Comparison of ENCODE assay signal across 8 mouse cellular contexts in genomic region chrX:75513787-75514178, GRCm38 (mm10). TPM values are rescaled to one million over a fixed set of nuclear protein-coding genes. Genes with fewer than 3 reads are reported as not detected.
DNase-seq lines count a peak whose midpoint lies in the region; ATAC-seq and TF ChIP-seq lines count a peak whose summit lies in the region.

No protein-coding gene starts in this region.

- no peak for TF ChIP-seq EP300 in liver, embryonic 14.5 days (IDR thresholded peaks at IDR 0.05; ENCODE audit: low read depth)

- peak overlapping the region; percentile 64 for H3K4me3 ChIP-seq in heart, embryonic 10.5 days
- peak overlapping the region; percentile 9; the same call in 1 of the 2 replicates for H3K4me3 ChIP-seq in forebrain, embryonic 13.5 days
- no peak overlapping the region for H3K4me3 ChIP-seq in liver, embryonic 14.5 days (ENCODE audit: insufficient read depth in 1 of 2, low read depth in 2 of 2, low read length in 2 of 2)

- TF ChIP-seq CTCF in liver, embryonic 14.5 days (IDR thresholded peaks at IDR 0.05; ENCODE audit: low read depth) = no peak

- DNase-seq in heart, embryonic 10.5 days (ENCODE audit: low spot score) = no peak
- DNase-seq in heart, adult 8-10 months (ENCODE audit: low spot score) = no peak
- no peak for DNase-seq in liver, embryonic 14.5 days (ENCODE audit: low read depth in 3 of 3, low spot score in 3 of 3)
- no peak for DNase-seq in left cerebral cortex, adult 9 months (ENCODE audit: low spot score in 2 of 2)
- no peak for DNase-seq in gastrocnemius, adult 18-20 months (ENCODE audit: low spot score)
- no peak for DNase-seq in right cerebral cortex, postnatal 14 days

- H3K27me3 ChIP-seq in heart, embryonic 10.5 days (ENCODE audit: insufficient read depth, poor library complexity, severe bottlenecking) = no peaks in the 10 kb centered on the region
- no peaks in the 10 kb centered on the region for H3K27me3 ChIP-seq in forebrain, embryonic 13.5 days
- H3K27me3 ChIP-seq in liver, embryonic 14.5 days (ENCODE audit: control insufficient read depth, insufficient read depth, low read length) = no peaks in the 10 kb centered on the region

- H3K9ac ChIP-seq in forebrain, embryonic 13.5 days = no peak overlapping the region
- no peak overlapping the region for H3K9ac ChIP-seq in liver, embryonic 14.5 days (replicated peaks)

- no peak overlapping the region for H3K27ac ChIP-seq in heart, embryonic 10.5 days
- H3K27ac ChIP-seq in forebrain, embryonic 13.5 days = no peak overlapping the region
- no peak overlapping the region for H3K27ac ChIP-seq in liver, embryonic 14.5 days

- H3K36me3 ChIP-seq in heart, embryonic 10.5 days = no peaks in the 10 kb centered on the region
- H3K36me3 ChIP-seq in forebrain, embryonic 13.5 days (ENCODE audit: poor library complexity, severe bottlenecking) = no peaks in the 10 kb centered on the region
- H3K36me3 ChIP-seq in liver, embryonic 14.5 days (replicated peaks; ENCODE audit: control insufficient read depth, insufficient read depth, low read depth) = no peaks in the 10 kb centered on the region

- ATAC-seq in CD4-positive, CD25-positive, alpha-beta regulatory T cell, adult 4 months = peak; percentile 1
- ATAC-seq in forebrain, embryonic 13.5 days = no peak
- ATAC-seq in liver, embryonic 14.5 days (ENCODE audit: insufficient read depth) = no peak

- peak overlapping the region; percentile 49 for H3K4me2 ChIP-seq in forebrain, embryonic 13.5 days
- peak overlapping the region; percentile 32; the same call in 1 of the 2 replicates for H3K4me2 ChIP-seq in liver, embryonic 14.5 days (ENCODE audit: low read depth)

- 27% methylated on average over 3 of the region's 3 CpGs for WGBS in heart, embryonic 10.5 days
- WGBS in forebrain, embryonic 13.5 days = 20% methylated on average over 3 of the region's 3 CpGs
- 17% methylated on average over 3 of the region's 3 CpGs for WGBS in liver, embryonic 14.5 days (ENCODE audit: insufficient replicate concordance)

- no peaks in the 10 kb centered on the region for H3K9me3 ChIP-seq in heart, embryonic 10.5 days
- no peaks in the 10 kb centered on the region for H3K9me3 ChIP-seq in forebrain, embryonic 13.5 days (replicated peaks)
- H3K9me3 ChIP-seq in liver, embryonic 14.5 days (ENCODE audit: control insufficient read depth, low read length) = no peaks in the 10 kb centered on the region

- no peaks in the 10 kb centered on the region for H3K4me1 ChIP-seq in heart, embryonic 10.5 days
- H3K4me1 ChIP-seq in forebrain, embryonic 13.5 days = peaks cover 6% of the 10 kb centered on the region
- H3K4me1 ChIP-seq in liver, embryonic 14.5 days (replicated peaks; ENCODE audit: control insufficient read depth in 2 of 2, insufficient read depth in 2 of 2, low read length in 1 of 2) = peaks cover 0 to 3% of the 10 kb centered on the region in 2 experiments; a peak in 1 of 4 replicates

RNA-seq across cellular contexts. Expression of gene Vbp1, which starts 0.3 kb away (rescaled TPM):
- polyA plus RNA-seq in heart, embryonic 10.5 days (2016; fragmentation: Nextera tagmentation; extraction: Ambion mirVana) = 175 and 186 TPM in 2 replicates
- 10 to 100 TPM; 35.1 to 42.3 (median 37.5) TPM for total RNA-seq in heart, adult 8-10 months (2022)
- 100 to 1,000 TPM in 1 of 2 experiments, 10 to 100 TPM in 1; 98.7 to 111 TPM for polyA plus RNA-seq in CD4-positive, CD25-positive, alpha-beta regulatory T cell, adult 4 months (2017; shearing (Covaris generic))
- polyA plus RNA-seq in forebrain, embryonic 13.5 days (2015; fragmentation: Nextera tagmentation; extraction: Ambion mirVana) = 323 and 332 TPM in 2 replicates
- polyA plus RNA-seq in liver, embryonic 14.5 days (2012; rRNA removed) = 13.6 and 24.9 TPM in 2 replicates
- polyA plus RNA-seq in liver, embryonic 14.5 days (2014; fragmentation: Nextera tagmentation; extraction: Ambion mirVana) = 104 and 110 TPM in 2 replicates
- total RNA-seq in gastrocnemius, adult 18-20 months (2021) = 10 to 100 TPM; 35.4 to 37.2 TPM

Comparison
In these comparisons a context has a peak if more than half of its experiments do, and no peak if none do; other contexts are left out.
1. H3K4me3 ChIP-seq: peak in heart, embryonic 10.5 days (single experiment) and forebrain, embryonic 13.5 days (single experiment); none in liver, embryonic 14.5 days (0 of 2).